Mouse (Mus musculus): ENCODE results near the gene Gm9758. TPM values are rescaled to one million over a fixed set of nuclear protein-coding genes. Genes with fewer than 3 reads are reported as not detected.
"Not testable (repeated sequence)": the region's sequence is repeated elsewhere in the genome, so short reads cannot be mapped to it uniquely, and the experiment has no call there.

The Gm9758 gene
- polyA plus RNA-seq (2012; ENCODE audit: insufficient read depth, insufficient read length, low replicate concordance, missing spikeins), result not detected in 2 replicates

- H3K27ac ChIP-seq (ENCODE audit: insufficient read depth, low read depth, low read length); H3K4me3 ChIP-seq (ENCODE audit: insufficient read depth, low read depth, low read length); H3K4me1 ChIP-seq (ENCODE audit: control insufficient read depth, insufficient read depth, low read length): not testable (repeated sequence)
- WGBS, result 29% methylated on average over 1 of the region's 1 CpGs
Observed at GRCm38 (mm10) chr5:14914799-14915198, at the start of gene Gm9758. TSS of gene Gm9758 (minus strand) at chr5:14914899.

GRCm38 (mm10) chr5:14963821-14964220 lies 49.1 kb upstream of the Gm9758 start:
- H3K4me1 ChIP-seq (ENCODE audit: control insufficient read depth, insufficient read depth, low read length); H3K4me3 ChIP-seq (ENCODE audit: insufficient read depth, low read depth, low read length); H3K27ac ChIP-seq (ENCODE audit: insufficient read depth, low read depth, low read length): not testable (repeated sequence)
- WGBS, result 83% methylated on average over 13 of the region's 13 CpGs

GRCm38 (mm10) chr5:14961502-14961901 lies 46.8 kb upstream of the Gm9758 start:
- not testable (repeated sequence) for H3K27ac ChIP-seq (ENCODE audit: insufficient read depth, low read depth, low read length); H3K4me1 ChIP-seq (ENCODE audit: control insufficient read depth, insufficient read depth, low read length); H3K4me3 ChIP-seq (ENCODE audit: insufficient read depth, low read depth, low read length)
- 79% methylated on average over 4 of the region's 4 CpGs for WGBS

GRCm38 (mm10) chr5:14955928-14956706 lies 41.4 kb upstream of the Gm9758 start:
- 95% methylated on average over 1 of the region's 1 CpGs for WGBS

GRCm38 (mm10) chr5:14953587-14953986 lies 38.9 kb upstream of the Gm9758 start:
- not testable (repeated sequence) for H3K27ac ChIP-seq (ENCODE audit: insufficient read depth, low read depth, low read length); H3K4me3 ChIP-seq (ENCODE audit: insufficient read depth, low read depth, low read length)

More at GRCm38 (mm10) chr5:14955928-14956706, 41.4 kb upstream of the Gm9758 start:
- H3K27ac ChIP-seq (ENCODE audit: insufficient read depth, low read depth, low read length); H3K4me3 ChIP-seq (ENCODE audit: insufficient read depth, low read depth, low read length); H3K4me1 ChIP-seq (ENCODE audit: control insufficient read depth, insufficient read depth, low read length): not testable (repeated sequence)

GRCm38 (mm10) chr5:14952749-14953148 lies 38.0 kb upstream of the Gm9758 start:
- H3K4me3 ChIP-seq (ENCODE audit: insufficient read depth, low read depth, low read length); H3K27ac ChIP-seq (ENCODE audit: insufficient read depth, low read depth, low read length); H3K4me1 ChIP-seq (ENCODE audit: control insufficient read depth, insufficient read depth, low read length): not testable (repeated sequence)
- WGBS, result 67% methylated on average over 3 of the region's 3 CpGs

More at GRCm38 (mm10) chr5:14953587-14953986, 38.9 kb upstream of the Gm9758 start:
- not testable (repeated sequence) for H3K4me1 ChIP-seq (ENCODE audit: control insufficient read depth, insufficient read depth, low read length)

- WGBS, result 67% methylated on average over 7 of the region's 7 CpGs
- H3K4me3 ChIP-seq (ENCODE audit: insufficient read depth, low read depth, low read length); H3K4me1 ChIP-seq (ENCODE audit: control insufficient read depth, insufficient read depth, low read length); H3K27ac ChIP-seq (ENCODE audit: insufficient read depth, low read depth, low read length): not testable (repeated sequence)
Observed at GRCm38 (mm10) chr5:14951822-14952221, 37.1 kb upstream of the Gm9758 start.

GRCm38 (mm10) chr5:14947482-14948198 lies 32.9 kb upstream of the Gm9758 start:
- not testable (repeated sequence) for H3K27ac ChIP-seq (ENCODE audit: insufficient read depth, low read depth, low read length); H3K4me3 ChIP-seq (ENCODE audit: insufficient read depth, low read depth, low read length); H3K4me1 ChIP-seq (ENCODE audit: control insufficient read depth, insufficient read depth, low read length)
- WGBS, result 62% methylated on average over 4 of the region's 4 CpGs

- not testable (repeated sequence) for H3K4me3 ChIP-seq (ENCODE audit: insufficient read depth, low read depth, low read length); H3K4me1 ChIP-seq (ENCODE audit: control insufficient read depth, insufficient read depth, low read length); H3K27ac ChIP-seq (ENCODE audit: insufficient read depth, low read depth, low read length)
- WGBS, result 62% methylated on average over 4 of the region's 4 CpGs
Observed at GRCm38 (mm10) chr5:14945524-14945923, 30.8 kb upstream of the Gm9758 start.

GRCm38 (mm10) chr5:14941043-14941442 lies 26.3 kb upstream of the Gm9758 start:
- WGBS, result 90% methylated on average over 1 of the region's 1 CpGs
- not testable (repeated sequence) for H3K4me3 ChIP-seq (ENCODE audit: insufficient read depth, low read depth, low read length); H3K27ac ChIP-seq (ENCODE audit: insufficient read depth, low read depth, low read length); H3K4me1 ChIP-seq (ENCODE audit: control insufficient read depth, insufficient read depth, low read length)

GRCm38 (mm10) chr5:14938329-14938728 lies 23.6 kb upstream of the Gm9758 start, which contains the start of gene Speer4e:
TSS of gene Speer4e (minus strand) at chr5:14938429.
- not testable (repeated sequence) for H3K4me1 ChIP-seq (ENCODE audit: control insufficient read depth, insufficient read depth, low read length); H3K4me3 ChIP-seq (ENCODE audit: insufficient read depth, low read depth, low read length); H3K27ac ChIP-seq (ENCODE audit: insufficient read depth, low read depth, low read length)
- 24% methylated on average over 1 of the region's 1 CpGs for WGBS

GRCm38 (mm10) chr5:14933721-14934120 lies 19.0 kb upstream of the Gm9758 start:
- H3K27ac ChIP-seq (ENCODE audit: insufficient read depth, low read depth, low read length); H3K4me1 ChIP-seq (ENCODE audit: control insufficient read depth, insufficient read depth, low read length); H3K4me3 ChIP-seq (ENCODE audit: insufficient read depth, low read depth, low read length): not testable (repeated sequence)
- 73% methylated on average over 5 of the region's 6 CpGs for WGBS

GRCm38 (mm10) chr5:14927047-14927446 lies 12.3 kb upstream of the Gm9758 start:
- not testable (repeated sequence) for H3K4me3 ChIP-seq (ENCODE audit: insufficient read depth, low read depth, low read length); H3K4me1 ChIP-seq (ENCODE audit: control insufficient read depth, insufficient read depth, low read length); H3K27ac ChIP-seq (ENCODE audit: insufficient read depth, low read depth, low read length)
- 30% methylated on average over 4 of the region's 4 CpGs for WGBS

GRCm38 (mm10) chr5:14914361-14914760 lies 338 bp downstream of the Gm9758 start:
- not testable (repeated sequence) for H3K27ac ChIP-seq (ENCODE audit: insufficient read depth, low read depth, low read length); H3K4me1 ChIP-seq (ENCODE audit: control insufficient read depth, insufficient read depth, low read length); H3K4me3 ChIP-seq (ENCODE audit: insufficient read depth, low read depth, low read length)
- 68% methylated on average over 2 of the region's 3 CpGs for WGBS

Data from olfactory bulb, adult 2 months (tissue).